Mouse (Mus musculus) liver, adult 2 months (tissue): ENCODE results near the gene Prkcb.

Experiments
- CTCF ChIP-seq: fragments of 200-500 bp; IDR thresholded peaks from 2 replicates; pipeline ENCODE4 v1.5.1; 2011; ENCODE audit warnings: low read depth, low read length, control low read depth
- POLR2A ChIP-seq: fragments of 200-500 bp; IDR thresholded peaks from 2 replicates; pipeline ENCODE4 v1.6.1; 2011; ENCODE audit warnings: low read length, control low read depth; ENCODE audit not compliant: insufficient read depth; ENCODE audit errors: extremely low read depth

DNA sequence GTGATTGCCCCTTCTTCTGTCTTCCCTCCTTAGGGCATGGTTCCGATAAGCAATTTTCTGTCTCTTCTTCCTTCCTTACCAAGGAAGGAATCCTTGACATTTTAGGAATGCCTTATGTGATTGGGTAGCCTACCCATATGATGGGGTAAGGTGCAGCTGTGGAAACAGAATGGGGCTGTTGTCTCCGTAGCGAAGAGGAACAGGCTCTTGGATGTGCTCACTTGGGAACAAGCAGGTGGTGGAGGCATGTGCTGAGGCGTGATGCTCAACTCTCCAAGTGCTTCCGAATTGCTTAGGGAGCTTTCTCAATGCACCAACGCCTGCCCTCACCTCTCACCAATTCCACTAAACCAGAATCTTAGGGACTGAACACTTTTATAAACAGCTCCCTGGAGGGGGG, 124.7 kb downstream of the Prkcb start:
- TF ChIP-seq POLR2A = no peak
- no peak for TF ChIP-seq CTCF
